Mouse (Mus musculus): ENCODE data around the gene Bpifc.

DNA sequence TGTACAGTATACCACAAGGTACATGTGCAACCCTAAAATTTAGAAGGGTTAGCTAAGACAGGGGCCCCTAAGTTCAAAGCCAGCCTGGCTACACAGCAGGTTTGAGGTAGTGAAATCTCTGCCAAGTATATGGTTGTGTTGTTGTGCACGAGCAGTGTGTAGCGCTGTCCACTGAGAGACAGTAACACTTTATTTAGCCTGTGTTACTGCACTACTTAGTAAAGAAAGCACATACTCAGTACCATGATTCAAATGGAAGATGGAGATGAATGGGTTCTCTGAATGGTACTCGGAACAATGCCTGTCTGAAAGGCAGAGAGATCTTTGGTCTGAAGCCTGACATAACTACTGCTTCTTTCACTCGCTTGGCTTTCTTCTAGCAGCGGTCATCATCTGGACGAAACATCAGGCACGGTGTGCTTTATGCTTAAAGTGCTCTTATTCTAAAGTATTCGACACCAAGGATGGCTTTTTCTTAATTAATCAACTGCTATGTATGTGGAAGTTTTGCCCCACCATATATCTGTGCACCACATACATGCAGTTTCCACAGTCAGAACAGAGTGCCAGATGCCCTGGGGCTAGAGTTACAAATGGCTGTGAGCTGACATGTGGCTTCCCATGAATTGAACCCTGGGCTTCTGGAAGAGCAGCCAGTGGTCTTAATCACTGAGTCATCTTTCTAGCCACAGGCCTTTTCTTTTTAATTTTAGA, 63.1 kb downstream of the Bpifc start:
- TF ChIP-seq CTCF (IDR thresholded peaks at IDR 0.05; ENCODE audit: borderline replicate concordance, insufficient read depth, low read depth, low read length) (no peak), POLR2A (IDR thresholded peaks at IDR 0.05; ENCODE audit: borderline replicate concordance, insufficient read depth, low read length) (no peak)

Data from cerebellum, adult 2 months (tissue).